Mouse (Mus musculus) embryonic fibroblast, embryonic 13.5 days (primary cell): ENCODE results near the gene Fnbp1l.

ENCODE experiments used
- CTCF ChIP-seq: IDR thresholded peaks from 2 replicates; pipeline ENCODE4 v1.5.1; 2011; ENCODE audit warnings: mild to moderate bottlenecking, control low read depth, low read length, moderate library complexity, borderline replicate concordance; ENCODE audit not compliant: insufficient read depth
- POLR2A ChIP-seq: IDR thresholded peaks from 2 replicates; pipeline ENCODE4 v1.6.1; 2011; ENCODE audit warnings: low read depth, mild to moderate bottlenecking, control low read depth, low read length, moderate library complexity

DNA sequence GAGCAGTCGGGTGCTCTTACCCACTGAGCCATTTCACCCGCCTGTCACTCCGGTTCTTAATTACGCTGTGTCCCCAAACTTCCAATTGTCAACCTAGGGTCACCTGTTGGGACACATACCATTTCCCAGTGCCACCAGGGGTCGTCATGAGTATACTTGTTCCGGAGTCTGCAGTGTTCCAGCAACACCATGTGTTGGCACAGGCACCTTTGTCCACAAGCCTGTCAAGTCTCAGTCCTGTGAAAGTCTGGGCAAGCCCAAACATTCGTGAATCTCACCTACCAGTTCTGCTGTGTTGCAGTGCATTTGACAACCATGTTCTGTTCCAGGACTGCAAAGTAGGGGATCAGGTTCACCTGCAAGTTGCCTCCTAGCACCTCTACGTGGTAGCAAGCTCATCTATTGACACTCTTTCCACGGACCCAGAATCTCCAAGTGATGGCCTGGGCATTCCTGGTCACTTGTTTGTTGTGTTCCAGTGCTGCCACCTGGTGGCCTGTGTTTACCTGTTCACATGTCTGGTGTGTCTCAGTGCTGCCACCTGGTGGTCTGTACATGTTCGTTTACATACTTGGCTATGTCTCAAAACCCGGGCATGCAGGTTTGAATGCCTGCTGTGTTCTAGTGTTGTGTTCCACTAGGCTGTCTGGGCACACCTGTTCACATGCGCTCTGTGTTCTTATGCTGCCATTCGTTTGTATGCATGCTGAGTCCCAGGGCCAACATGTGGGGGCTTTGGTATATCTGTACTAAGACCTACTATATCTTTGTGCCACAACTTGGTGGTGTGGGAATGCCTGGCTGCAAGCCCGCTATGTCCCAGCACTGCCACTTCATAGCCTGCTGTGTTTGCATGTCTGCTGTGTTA lies 19.0 kb upstream of the Fnbp1l start:
- TF ChIP-seq CTCF: peak; percentile 99
- no peak for TF ChIP-seq POLR2A
